Mouse (Mus musculus): Measurements from ENCODE around the gene Akr1b3. TPM values are rescaled to one million over a fixed set of nuclear protein-coding genes. Genes with fewer than 3 reads are reported as not detected.

The Akr1b3 gene
- polyA plus RNA-seq, 1 experiment from 2014 or later = 33.7 TPM

- no peak for ATAC-seq (ENCODE audit: low read depth)
- WGBS (ENCODE audit: insufficient replicate concordance) = 63% methylated on average over 10 of the region's 10 CpGs
These were observed 29.2 kb downstream of the Akr1b3 start for GRCm38 (mm10) chr6:34288098-34288497.

GRCm38 (mm10) chr6:34286841-34287240 lies 30.4 kb downstream of the Akr1b3 start:
- Histone ChIP-seq H3K27ac (ENCODE audit: low read length) (no peak overlapping the region), H3K4me1 (ENCODE audit: control insufficient read depth, low read depth, low read length) (no peaks in the 10 kb centered on the region), H3K9me3 (replicated peaks; ENCODE audit: control insufficient read depth, low read length) (no peaks in the 10 kb centered on the region), H3K4me3 (ENCODE audit: low read depth, low read length) (no peak overlapping the region), H3K9ac (ENCODE audit: low read depth, low read length) (no peak overlapping the region), H3K36me3 (ENCODE audit: control insufficient read depth, insufficient read depth) (no peaks in the 10 kb centered on the region), H3K27me3 (ENCODE audit: control insufficient read depth, insufficient read depth, low read depth, low read length) (no peaks in the 10 kb centered on the region), H3K4me2 (ENCODE audit: low read depth, low read length) (no peak overlapping the region)
- 53% methylated on average over 3 of the region's 3 CpGs for WGBS (ENCODE audit: insufficient replicate concordance)
- no peak for ATAC-seq (ENCODE audit: low read depth)

More at GRCm38 (mm10) chr6:34288098-34288497, 29.2 kb downstream of the Akr1b3 start:
- Histone ChIP-seq H3K27me3 (ENCODE audit: control insufficient read depth, insufficient read depth, low read depth, low read length) (no peaks in the 10 kb centered on the region), H3K36me3 (ENCODE audit: control insufficient read depth, insufficient read depth) (no peaks in the 10 kb centered on the region), H3K9ac (ENCODE audit: low read depth, low read length) (no peak overlapping the region), H3K4me2 (ENCODE audit: low read depth, low read length) (no peak overlapping the region), H3K4me3 (ENCODE audit: low read depth, low read length) (no peak overlapping the region), H3K9me3 (replicated peaks; ENCODE audit: control insufficient read depth, low read length) (no peaks in the 10 kb centered on the region), H3K4me1 (ENCODE audit: control insufficient read depth, low read depth, low read length) (no peaks in the 10 kb centered on the region), H3K27ac (ENCODE audit: low read length) (no peak overlapping the region)

GRCm38 (mm10) chr6:34278385-34278784 lies 38.9 kb downstream of the Akr1b3 start:
- Histone ChIP-seq H3K4me3 (ENCODE audit: low read depth, low read length) (no peak overlapping the region), H3K4me2 (ENCODE audit: low read depth, low read length) (no peak overlapping the region), H3K9me3 (replicated peaks; ENCODE audit: control insufficient read depth, low read length) (no peaks in the 10 kb centered on the region), H3K36me3 (ENCODE audit: control insufficient read depth, insufficient read depth) (no peaks in the 10 kb centered on the region), H3K27ac (ENCODE audit: low read length) (no peak overlapping the region), H3K4me1 (ENCODE audit: control insufficient read depth, low read depth, low read length) (no peaks in the 10 kb centered on the region), H3K27me3 (ENCODE audit: control insufficient read depth, insufficient read depth, low read depth, low read length) (no peaks in the 10 kb centered on the region), H3K9ac (ENCODE audit: low read depth, low read length) (no peak overlapping the region)
- ATAC-seq (ENCODE audit: low read depth) = no peak
- WGBS (ENCODE audit: insufficient replicate concordance) = 61% methylated on average over 5 of the region's 5 CpGs

- 16% methylated on average over 9 of the region's 9 CpGs for WGBS (ENCODE audit: insufficient replicate concordance)
- Histone ChIP-seq H3K9me3 (replicated peaks; ENCODE audit: control insufficient read depth, low read length) (no peaks in the 10 kb centered on the region), H3K4me3 (ENCODE audit: low read depth, low read length) (no peak overlapping the region), H3K4me1 (ENCODE audit: control insufficient read depth, low read depth, low read length) (no peaks in the 10 kb centered on the region), H3K9ac (ENCODE audit: low read depth, low read length) (no peak overlapping the region), H3K4me2 (ENCODE audit: low read depth, low read length) (no peak overlapping the region), H3K27ac (ENCODE audit: low read length) (no peak overlapping the region), H3K27me3 (ENCODE audit: control insufficient read depth, insufficient read depth, low read depth, low read length) (no peaks in the 10 kb centered on the region), H3K36me3 (ENCODE audit: control insufficient read depth, insufficient read depth) (no peaks in the 10 kb centered on the region)
- no peak for ATAC-seq (ENCODE audit: low read depth)
These were observed 39.6 kb downstream of the Akr1b3 start for GRCm38 (mm10) chr6:34277665-34278064.

GRCm38 (mm10) chr6:34274346-34274745 lies 42.9 kb downstream of the Akr1b3 start:
- Histone ChIP-seq H3K36me3 (ENCODE audit: control insufficient read depth, insufficient read depth) (no peaks in the 10 kb centered on the region), H3K4me1 (ENCODE audit: control insufficient read depth, low read depth, low read length) (no peaks in the 10 kb centered on the region), H3K9me3 (replicated peaks; ENCODE audit: control insufficient read depth, low read length) (no peaks in the 10 kb centered on the region), H3K4me2 (ENCODE audit: low read depth, low read length) (no peak overlapping the region), H3K27me3 (ENCODE audit: control insufficient read depth, insufficient read depth, low read depth, low read length) (no peaks in the 10 kb centered on the region), H3K27ac (ENCODE audit: low read length) (no peak overlapping the region), H3K9ac (ENCODE audit: low read depth, low read length) (no peak overlapping the region), H3K4me3 (ENCODE audit: low read depth, low read length) (no peak overlapping the region)
- WGBS (ENCODE audit: insufficient replicate concordance) = 81% methylated on average over 2 of the region's 2 CpGs
- ATAC-seq (ENCODE audit: low read depth) = no peak

- Histone ChIP-seq H3K9me3 (replicated peaks; ENCODE audit: control insufficient read depth, low read length) (no peaks in the 10 kb centered on the region), H3K4me1 (ENCODE audit: control insufficient read depth, low read depth, low read length) (no peaks in the 10 kb centered on the region), H3K27ac (ENCODE audit: low read length) (no peak overlapping the region), H3K9ac (ENCODE audit: low read depth, low read length) (no peak overlapping the region), H3K27me3 (ENCODE audit: control insufficient read depth, insufficient read depth, low read depth, low read length) (no peaks in the 10 kb centered on the region), H3K4me3 (ENCODE audit: low read depth, low read length) (no peak overlapping the region), H3K4me2 (ENCODE audit: low read depth, low read length) (no peak overlapping the region), H3K36me3 (ENCODE audit: control insufficient read depth, insufficient read depth) (no peaks in the 10 kb centered on the region)
- no peak for ATAC-seq (ENCODE audit: low read depth)
- WGBS (ENCODE audit: insufficient replicate concordance) = 13% methylated on average over 2 of the region's 2 CpGs
These were observed 44.2 kb downstream of the Akr1b3 start for GRCm38 (mm10) chr6:34273073-34273472.

- Histone ChIP-seq H3K36me3 (ENCODE audit: control insufficient read depth, insufficient read depth) (no peaks in the 10 kb centered on the region), H3K4me2 (ENCODE audit: low read depth, low read length) (no peak overlapping the region), H3K27me3 (ENCODE audit: control insufficient read depth, insufficient read depth, low read depth, low read length) (no peaks in the 10 kb centered on the region), H3K4me3 (ENCODE audit: low read depth, low read length) (no peak overlapping the region), H3K4me1 (ENCODE audit: control insufficient read depth, low read depth, low read length) (no peaks in the 10 kb centered on the region), H3K27ac (ENCODE audit: low read length) (no peak overlapping the region), H3K9ac (ENCODE audit: low read depth, low read length) (no peak overlapping the region), H3K9me3 (replicated peaks; ENCODE audit: control insufficient read depth, low read length) (no peaks in the 10 kb centered on the region)
- WGBS (ENCODE audit: insufficient replicate concordance) = 46% methylated on average over 5 of the region's 5 CpGs
- no peak for ATAC-seq (ENCODE audit: low read depth)
These were observed 44.8 kb downstream of the Akr1b3 start for GRCm38 (mm10) chr6:34272462-34272861.

GRCm38 (mm10) chr6:34270717-34271116 lies 46.6 kb downstream of the Akr1b3 start:
- H3K27ac ChIP-seq (ENCODE audit: low read length) = no peak overlapping the region
- no peak overlapping the region for H3K9ac ChIP-seq (ENCODE audit: low read depth, low read length)
- no peaks in the 10 kb centered on the region for H3K4me1 ChIP-seq (ENCODE audit: control insufficient read depth, low read depth, low read length)
- H3K36me3 ChIP-seq (ENCODE audit: control insufficient read depth, insufficient read depth) = no peaks in the 10 kb centered on the region
- H3K4me2 ChIP-seq (ENCODE audit: low read depth, low read length) = no peak overlapping the region
- H3K9me3 ChIP-seq (replicated peaks; ENCODE audit: control insufficient read depth, low read length) = no peaks in the 10 kb centered on the region
- no peak for ATAC-seq (ENCODE audit: low read depth)
- H3K4me3 ChIP-seq (ENCODE audit: low read depth, low read length) = no peak overlapping the region
- WGBS (ENCODE audit: insufficient replicate concordance) = 63% methylated on average over 6 of the region's 6 CpGs
- no peaks in the 10 kb centered on the region for H3K27me3 ChIP-seq (ENCODE audit: control insufficient read depth, insufficient read depth, low read depth, low read length)

- WGBS (ENCODE audit: insufficient replicate concordance) = 75% methylated on average over 5 of the region's 5 CpGs
These were observed 58.7 kb downstream of the Akr1b3 start for GRCm38 (mm10) chr6:34258546-34258945.

More at GRCm38 (mm10) chr6:34258546-34258945, 58.7 kb downstream of the Akr1b3 start:
- Histone ChIP-seq H3K9ac (ENCODE audit: low read depth, low read length) (no peak overlapping the region), H3K4me3 (ENCODE audit: low read depth, low read length) (no peak overlapping the region), H3K27me3 (ENCODE audit: control insufficient read depth, insufficient read depth, low read depth, low read length) (no peaks in the 10 kb centered on the region), H3K36me3 (ENCODE audit: control insufficient read depth, insufficient read depth) (no peaks in the 10 kb centered on the region), H3K9me3 (replicated peaks; ENCODE audit: control insufficient read depth, low read length) (no peaks in the 10 kb centered on the region), H3K27ac (ENCODE audit: low read length) (no peak overlapping the region), H3K4me1 (ENCODE audit: control insufficient read depth, low read depth, low read length) (no peaks in the 10 kb centered on the region), H3K4me2 (ENCODE audit: low read depth, low read length) (no peak overlapping the region)
- ATAC-seq (ENCODE audit: low read depth) = no peak
